Mouse (Mus musculus) liver, adult 2 months (tissue): ENCODE measurements around the gene Pik3ap1. TPM values are rescaled to one million over a fixed set of nuclear protein-coding genes. Genes with fewer than 3 reads are reported as not detected.

Experiments used
- DNase-seq: peaks from one replicate; pipeline ENCODE4 v3.0.0-alpha.2; 2011; ENCODE audit warnings: low read depth, low spot score; ENCODE audit errors: extremely low read depth
- H3K27ac ChIP-seq: fragments of 200-500 bp; replicated peaks from 2 replicates; pipeline ENCODE4 v1.5.1; 2012; ENCODE audit warnings: low read depth, mild to moderate bottlenecking, control low read depth, inconsistent platforms, low read length; ENCODE audit not compliant: insufficient read depth
- H3K27me3 ChIP-seq: fragments of 200-500 bp; 2 replicates; pipeline ENCODE4 v1.6.1; 2012; ENCODE audit warnings: mild to moderate bottlenecking, moderate library complexity, low read length, inconsistent platforms; ENCODE audit not compliant: control insufficient read depth, insufficient read depth
- H3K36me3 ChIP-seq: fragments of 200-500 bp; 2 replicates; pipeline ENCODE4 v1.6.1; 2012; ENCODE audit warnings: low read length, inconsistent platforms; ENCODE audit not compliant: control insufficient read depth, insufficient read depth
- H3K4me1 ChIP-seq: fragments of 200-500 bp; 2 replicates; pipeline ENCODE4 v1.6.1; 2011; ENCODE audit warnings: low read length; ENCODE audit not compliant: control insufficient read depth, insufficient read depth
- H3K4me3 ChIP-seq: fragments of 200-500 bp; 2 replicates; pipeline ENCODE4 v1.5.1; 2011; ENCODE audit warnings: low read depth, mild to moderate bottlenecking, control low read depth, low read length, moderate library complexity; ENCODE audit not compliant: insufficient read depth
- H3K79me2 ChIP-seq: fragments of 200-500 bp; 2 replicates; pipeline ENCODE4 v1.6.1; 2012; ENCODE audit warnings: inconsistent platforms, mild to moderate bottlenecking, low read length, moderate library complexity; ENCODE audit not compliant: control insufficient read depth, insufficient read depth
- H3K9ac ChIP-seq: fragments of 200-500 bp; 2 replicates; pipeline ENCODE4 v1.6.1; 2012; ENCODE audit warnings: low read depth, mild to moderate bottlenecking, control low read depth, inconsistent platforms, low read length
- CTCF ChIP-seq: fragments of 200-500 bp; IDR thresholded peaks from 2 replicates; pipeline ENCODE4 v1.5.1; 2011; ENCODE audit warnings: low read depth, low read length, control low read depth
- POLR2A ChIP-seq: fragments of 200-500 bp; IDR thresholded peaks from 2 replicates; pipeline ENCODE4 v1.6.1; 2011; ENCODE audit warnings: low read length, control low read depth; ENCODE audit not compliant: insufficient read depth; ENCODE audit errors: extremely low read depth
- WGBS: fragments of 180-500 bp; shearing (Covaris S2); methylation state at CpG from one replicate; pipeline ENCODE4 v1.1.7; 2018; 5-methylcytosine and 5-hydroxymethylcytosine counted together
- polyA plus RNA-seq: library from polyadenylated mRNA; depleted of rRNA; stranded (reverse); fragments of >200 nt; gene quantifications from 2 replicates; pipeline ENCODE4 v1.2.3, GENCODE M21; 2012
- total RNA-seq: library from RNA; depleted of rRNA; stranded (reverse); fragments of >200 nt; gene quantifications from 2 replicates; pipeline ENCODE4 v1.2.3, GENCODE M21; 2014

Pik3ap1 gene
- total and polyA plus RNA-seq, 2 experiments: 21.7 to 31.9 TPM

GRCm38 (mm10) chr19:41375096-41375495 is 9.8 kb downstream of the Pik3ap1 start:
- H3K27ac ChIP-seq: peak overlapping the region; percentile 39
- TF ChIP-seq POLR2A: no peak
- no peak for TF ChIP-seq CTCF
- peaks cover 14% of the 10 kb centered on the region; the same call in 1 of the 2 replicates for H3K36me3 ChIP-seq
- no peak overlapping the region for H3K4me3 ChIP-seq
- no peak overlapping the region for H3K9ac ChIP-seq
- DNase-seq: peak; percentile 88
- H3K27me3 ChIP-seq: no peaks in the 10 kb centered on the region
- peaks cover 17% of the 10 kb centered on the region for H3K79me2 ChIP-seq
- 10% methylated on average over 1 of the region's 1 CpGs for WGBS
- H3K4me1 ChIP-seq: peaks cover 14% of the 10 kb centered on the region

DNA sequence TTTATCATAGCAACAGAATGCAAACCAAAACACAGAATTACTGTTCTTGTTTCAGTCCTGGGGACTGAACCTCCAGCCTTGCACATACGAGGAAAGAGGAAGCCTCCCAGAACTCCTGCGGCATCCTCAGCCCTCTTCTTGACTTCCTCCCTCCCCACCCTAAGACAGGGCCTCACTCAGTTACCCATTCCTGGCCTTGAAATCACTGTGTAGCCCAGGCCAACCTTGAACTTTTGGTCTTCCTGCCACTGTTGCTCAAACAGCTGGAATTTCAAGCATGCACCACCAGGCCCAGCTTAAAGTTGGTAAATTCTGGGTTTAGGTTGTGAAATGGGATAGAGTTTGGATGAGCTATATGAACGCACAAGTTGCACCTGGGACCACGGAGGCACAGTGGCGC is 10.2 kb downstream of the Pik3ap1 start:
- DNase-seq: peak; percentile 69
- Histone ChIP-seq H3K9ac (no peak overlapping the region), H3K4me3 (no peak overlapping the region), H3K4me1 (peaks cover 18% of the 10 kb centered on the region), H3K27ac (peak overlapping the region; percentile 39), H3K79me2 (peaks cover 22% of the 10 kb centered on the region), H3K27me3 (no peaks in the 10 kb centered on the region), H3K36me3 (peaks cover 14% of the 10 kb centered on the region; the same call in 1 of the 2 replicates)
- TF ChIP-seq CTCF: no peak
- no peak for TF ChIP-seq POLR2A
- 43% methylated on average over 5 of the region's 5 CpGs for WGBS

DNA sequence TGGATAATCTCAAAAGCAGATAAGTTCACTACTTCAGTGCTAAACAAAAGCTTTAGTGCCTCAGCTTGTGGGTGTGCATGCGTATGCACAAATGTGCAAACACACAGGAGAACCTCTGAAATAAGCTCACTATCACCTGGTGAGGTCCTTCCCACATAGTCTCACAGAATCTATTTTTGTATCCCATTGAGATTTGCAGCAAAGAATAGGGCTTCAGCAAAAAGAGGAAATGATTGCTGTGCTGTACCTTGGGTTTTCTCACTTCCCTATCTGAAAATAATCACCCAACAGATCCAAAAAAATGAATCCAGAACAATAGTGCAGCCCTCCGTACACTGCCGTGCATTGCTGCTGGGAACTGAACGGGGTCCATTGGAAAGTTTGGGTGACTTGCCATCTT is 12.6 kb downstream of the Pik3ap1 start:
- no peak for DNase-seq
- no peak overlapping the region for H3K9ac ChIP-seq
- H3K27ac ChIP-seq: no peak overlapping the region
- peaks cover 30% of the 10 kb centered on the region for H3K79me2 ChIP-seq
- WGBS: 86% methylated on average over 4 of the region's 4 CpGs
- TF ChIP-seq POLR2A: no peak
- no peak for TF ChIP-seq CTCF
- H3K4me3 ChIP-seq: no peak overlapping the region
- peaks cover 21% of the 10 kb centered on the region for H3K4me1 ChIP-seq
- no peaks in the 10 kb centered on the region for H3K27me3 ChIP-seq
- peaks cover 16% of the 10 kb centered on the region; the same call in 1 of the 2 replicates for H3K36me3 ChIP-seq

DNA sequence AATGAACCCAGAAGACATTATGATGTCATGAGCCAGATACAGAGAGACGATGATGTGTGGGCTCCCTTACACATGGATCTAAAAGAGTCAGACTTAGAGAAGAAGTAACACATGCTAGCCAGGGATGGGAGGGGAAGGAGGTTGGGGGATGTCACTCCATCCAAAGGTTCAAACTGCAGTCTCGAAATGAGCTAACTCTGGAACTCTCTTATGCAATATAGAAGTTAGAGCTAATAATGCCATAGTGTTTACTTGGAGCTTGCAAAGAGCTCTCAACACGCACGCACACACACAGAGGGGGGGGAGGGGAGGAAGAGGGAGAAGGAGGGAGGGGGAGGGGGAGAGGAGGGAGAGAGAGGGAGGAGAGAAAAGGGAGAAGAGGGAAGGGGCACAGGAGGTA is 13.5 kb downstream of the Pik3ap1 start:
- TF ChIP-seq POLR2A (no peak), CTCF (no peak)
- DNase-seq: peak; percentile 75
- Histone ChIP-seq H3K4me3 (no peak overlapping the region), H3K27me3 (no peaks in the 10 kb centered on the region), H3K9ac (no peak overlapping the region), H3K4me1 (peaks cover 21% of the 10 kb centered on the region), H3K27ac (no peak overlapping the region), H3K36me3 (peaks cover 18% of the 10 kb centered on the region; the same call in 1 of the 2 replicates), H3K79me2 (peaks cover 32% of the 10 kb centered on the region)
- 17% methylated on average over 4 of the region's 4 CpGs for WGBS

GRCm38 (mm10) chr19:41369557-41370460 is 15.1 kb downstream of the Pik3ap1 start:
- Histone ChIP-seq H3K27ac (0 out of 2 replicates have a peak overlapping the region, but pooled peaks have one; percentile 22), H3K79me2 (peaks cover 36% of the 10 kb centered on the region), H3K4me1 (peaks cover 15% of the 10 kb centered on the region), H3K36me3 (peaks cover 18% of the 10 kb centered on the region), H3K9ac (no peak overlapping the region), H3K27me3 (no peaks in the 10 kb centered on the region), H3K4me3 (no peak overlapping the region)
- DNase-seq: no peak
- 80% methylated on average over 11 of the region's 11 CpGs for WGBS
- TF ChIP-seq CTCF: no peak
- TF ChIP-seq POLR2A: no peak
